Mouse (Mus musculus): ENCODE results near the gene Prph. TPM values are rescaled to one million over a fixed set of nuclear protein-coding genes. Genes with fewer than 3 reads are reported as not detected.
"Not testable (repeated sequence)": the region's sequence is repeated elsewhere in the genome, so short reads cannot be mapped to it uniquely, and the experiment has no call there.

The Prph gene
- polyA plus RNA-seq, 1 experiment, result not detected

GRCm38 (mm10) chr15:99040920-99041856, 13.8 kb upstream of the Prph start:
- TF ChIP-seq POLR2A (IDR thresholded peaks at IDR 0.05; ENCODE audit: borderline replicate concordance, low read depth, low read length) (no peak), CTCF (IDR thresholded peaks at IDR 0.05; ENCODE audit: low read depth, low read length) (no peak)
- Histone ChIP-seq H3K4me3 (ENCODE audit: insufficient read depth, low read length) (no peak overlapping the region), H3K27ac (ENCODE audit: insufficient read depth, low read depth, low read length) (no peak overlapping the region), H3K4me1 (ENCODE audit: control insufficient read depth, insufficient read depth, low read length) (peaks cover 23% of the 10 kb centered on the region)

- Histone ChIP-seq H3K27ac (ENCODE audit: insufficient read depth, low read depth, low read length) (no peak overlapping the region), H3K4me3 (ENCODE audit: insufficient read depth, low read length) (no peak overlapping the region), H3K4me1 (ENCODE audit: control insufficient read depth, insufficient read depth, low read length) (peaks cover 23% of the 10 kb centered on the region)
- TF ChIP-seq CTCF (IDR thresholded peaks at IDR 0.05; ENCODE audit: low read depth, low read length), result no peak
- TF ChIP-seq POLR2A (IDR thresholded peaks at IDR 0.05; ENCODE audit: borderline replicate concordance, low read depth, low read length), result no peak
These were observed 12.6 kb upstream of the Prph start for GRCm38 (mm10) chr15:99042334-99042733.

GRCm38 (mm10) chr15:99044854-99045253, 10.1 kb upstream of the Prph start:
- Histone ChIP-seq H3K4me1 (ENCODE audit: control insufficient read depth, insufficient read depth, low read length) (peaks cover 23% of the 10 kb centered on the region), H3K27ac (ENCODE audit: insufficient read depth, low read depth, low read length) (no peak overlapping the region), H3K4me3 (ENCODE audit: insufficient read depth, low read length) (no peak overlapping the region)
- TF ChIP-seq POLR2A (IDR thresholded peaks at IDR 0.05; ENCODE audit: borderline replicate concordance, low read depth, low read length) (no peak), CTCF (IDR thresholded peaks at IDR 0.05; ENCODE audit: low read depth, low read length) (no peak)

GRCm38 (mm10) chr15:99045734-99046133, 9.2 kb upstream of the Prph start:
- H3K27ac ChIP-seq (ENCODE audit: insufficient read depth, low read depth, low read length); H3K4me3 ChIP-seq (ENCODE audit: insufficient read depth, low read length): not testable (repeated sequence)
- peaks cover 28% of the 10 kb centered on the region for H3K4me1 ChIP-seq (ENCODE audit: control insufficient read depth, insufficient read depth, low read length)

GRCm38 (mm10) chr15:99049473-99050253, 5.3 kb upstream of the Prph start:
- TF ChIP-seq POLR2A (IDR thresholded peaks at IDR 0.05; ENCODE audit: borderline replicate concordance, low read depth, low read length), result no peak
- TF ChIP-seq CTCF (IDR thresholded peaks at IDR 0.05; ENCODE audit: low read depth, low read length), result peak; percentile 92
- H3K4me3 ChIP-seq (ENCODE audit: insufficient read depth, low read length), result no peak overlapping the region
- no peak overlapping the region for H3K27ac ChIP-seq (ENCODE audit: insufficient read depth, low read depth, low read length)
- H3K4me1 ChIP-seq (ENCODE audit: control insufficient read depth, insufficient read depth, low read length), result peaks cover 16% of the 10 kb centered on the region

- Histone ChIP-seq H3K27ac (ENCODE audit: insufficient read depth, low read depth, low read length) (no peak overlapping the region), H3K4me3 (ENCODE audit: insufficient read depth, low read length) (no peak overlapping the region), H3K4me1 (ENCODE audit: control insufficient read depth, insufficient read depth, low read length) (peaks cover 6% of the 10 kb centered on the region)
- TF ChIP-seq POLR2A (IDR thresholded peaks at IDR 0.05; ENCODE audit: borderline replicate concordance, low read depth, low read length) (no peak), CTCF (IDR thresholded peaks at IDR 0.05; ENCODE audit: low read depth, low read length) (no peak)
These were observed 1.6 kb upstream of the Prph start for GRCm38 (mm10) chr15:99053373-99053772.

GRCm38 (mm10) chr15:99055511-99055961, 562 bp downstream of the Prph start:
- peaks cover 3% of the 10 kb centered on the region; the same call in 1 of the 2 replicates for H3K4me1 ChIP-seq (ENCODE audit: control insufficient read depth, insufficient read depth, low read length)
- TF ChIP-seq CTCF (IDR thresholded peaks at IDR 0.05; ENCODE audit: low read depth, low read length) (no peak), POLR2A (IDR thresholded peaks at IDR 0.05; ENCODE audit: borderline replicate concordance, low read depth, low read length) (no peak)
- H3K4me3 ChIP-seq (ENCODE audit: insufficient read depth, low read length), result peak overlapping the region; percentile 12
- no peak overlapping the region for H3K27ac ChIP-seq (ENCODE audit: insufficient read depth, low read depth, low read length)

- Histone ChIP-seq H3K4me3 (ENCODE audit: insufficient read depth, low read length) (no peak overlapping the region), H3K4me1 (ENCODE audit: control insufficient read depth, insufficient read depth, low read length) (no peaks in the 10 kb centered on the region), H3K27ac (ENCODE audit: insufficient read depth, low read depth, low read length) (no peak overlapping the region)
- no peak for TF ChIP-seq POLR2A (IDR thresholded peaks at IDR 0.05; ENCODE audit: borderline replicate concordance, low read depth, low read length)
- peak; percentile 93 for TF ChIP-seq CTCF (IDR thresholded peaks at IDR 0.05; ENCODE audit: low read depth, low read length)
These were observed 1.4 kb downstream of the Prph start for GRCm38 (mm10) chr15:99056332-99056731.

- Histone ChIP-seq H3K27ac (ENCODE audit: insufficient read depth, low read depth, low read length) (no peak overlapping the region), H3K4me3 (ENCODE audit: insufficient read depth, low read length) (no peak overlapping the region), H3K4me1 (ENCODE audit: control insufficient read depth, insufficient read depth, low read length) (peaks cover 6% of the 10 kb centered on the region)
- TF ChIP-seq CTCF (IDR thresholded peaks at IDR 0.05; ENCODE audit: low read depth, low read length) (no peak), POLR2A (IDR thresholded peaks at IDR 0.05; ENCODE audit: borderline replicate concordance, low read depth, low read length) (no peak)
These were observed 10.7 kb downstream of the Prph start for GRCm38 (mm10) chr15:99065557-99066165.
